Mouse (Mus musculus) CH12F3 (cell line): ENCODE data around the gene Flcn.
"Not testable (repeated sequence)": the region's sequence is repeated elsewhere in the genome, so short reads cannot be mapped to it uniquely, and the experiment has no call there.

Experiments used
- in situ Hi-C: fragments of 300-500 bp; cut with MboI; formaldehyde crosslinking; loops from 2 replicates; pipeline ENCODE4 v1.14.3; 2020; ENCODE audit warnings: low sequenced_read_pairs

Flcn gene

DNA sequence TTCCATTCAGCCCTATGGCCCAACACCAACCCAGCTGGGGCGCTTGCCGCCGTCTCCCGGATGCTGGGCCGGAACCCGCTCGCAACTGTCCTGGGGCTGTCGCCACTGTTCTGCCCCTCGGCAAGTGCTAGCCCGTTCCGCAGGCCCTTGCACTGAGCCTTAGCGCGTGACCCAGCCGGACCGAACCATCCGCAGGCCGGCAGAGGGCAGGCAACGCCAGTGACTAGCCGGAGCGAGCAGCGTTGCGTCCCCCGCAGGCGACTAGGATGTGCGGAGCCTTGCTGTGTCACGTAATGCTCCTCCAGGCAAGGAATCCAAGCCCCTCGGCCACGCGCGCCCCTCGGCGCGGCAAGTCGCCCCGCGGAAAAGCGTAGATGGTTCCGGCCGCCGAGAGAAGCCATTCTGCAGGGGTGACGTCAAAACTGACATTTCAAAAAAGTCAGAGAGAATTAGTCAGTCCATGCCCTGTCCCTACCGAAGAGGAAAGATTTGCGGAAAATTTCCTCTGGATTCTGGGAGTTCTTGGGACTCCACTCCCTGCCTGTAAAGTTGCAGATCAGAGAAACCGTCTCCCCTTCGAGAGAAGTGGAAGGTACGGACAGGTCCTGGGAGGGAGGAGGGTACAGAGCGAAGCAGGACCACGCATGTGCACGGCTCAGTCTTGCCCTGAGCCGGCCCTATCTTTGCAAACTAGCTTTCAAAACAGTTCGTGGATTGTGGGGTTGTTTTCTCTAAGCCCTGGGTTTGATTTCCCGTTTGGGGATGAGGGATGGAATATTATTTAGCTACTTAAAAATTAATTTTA lies at the start of gene Flcn:
TSS of gene Flcn (minus strand) at position 347 of the 805 bp plus-strand sequence.
- in situ Hi-C loops, result no loop called here

- in situ Hi-C loops, result no loop called here
Measured at GRCm38 (mm10) chr11:59852865-59853264, 43.0 kb upstream of the Flcn start.

GRCm38 (mm10) chr11:59847891-59848884 lies 38.4 kb upstream of the Flcn start:
- in situ Hi-C loops, result no loop called here

DNA sequence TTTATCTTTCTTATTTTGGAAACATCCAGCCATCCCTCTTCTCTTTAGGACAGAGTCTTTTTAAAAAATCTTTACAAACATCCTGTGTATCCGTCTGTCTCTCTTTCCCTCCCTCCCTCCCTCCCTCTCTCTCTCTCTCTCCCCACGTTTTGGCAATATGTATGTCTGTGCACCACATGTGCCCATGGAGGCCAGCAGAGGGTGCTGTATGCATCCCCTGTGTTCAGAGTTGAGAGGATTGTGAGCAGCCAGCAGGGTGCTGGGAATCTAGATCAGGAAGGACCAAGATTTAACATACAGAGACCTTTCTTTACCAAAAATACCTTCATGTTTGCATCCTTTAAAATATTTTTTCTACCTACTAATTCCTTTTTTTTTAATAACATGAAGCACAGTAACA lies 37.3 kb upstream of the Flcn start:
- in situ Hi-C loops, result no loop called here

GRCm38 (mm10) chr11:59846311-59846710 lies 36.5 kb upstream of the Flcn start:
- in situ Hi-C loops, result no loop called here

DNA sequence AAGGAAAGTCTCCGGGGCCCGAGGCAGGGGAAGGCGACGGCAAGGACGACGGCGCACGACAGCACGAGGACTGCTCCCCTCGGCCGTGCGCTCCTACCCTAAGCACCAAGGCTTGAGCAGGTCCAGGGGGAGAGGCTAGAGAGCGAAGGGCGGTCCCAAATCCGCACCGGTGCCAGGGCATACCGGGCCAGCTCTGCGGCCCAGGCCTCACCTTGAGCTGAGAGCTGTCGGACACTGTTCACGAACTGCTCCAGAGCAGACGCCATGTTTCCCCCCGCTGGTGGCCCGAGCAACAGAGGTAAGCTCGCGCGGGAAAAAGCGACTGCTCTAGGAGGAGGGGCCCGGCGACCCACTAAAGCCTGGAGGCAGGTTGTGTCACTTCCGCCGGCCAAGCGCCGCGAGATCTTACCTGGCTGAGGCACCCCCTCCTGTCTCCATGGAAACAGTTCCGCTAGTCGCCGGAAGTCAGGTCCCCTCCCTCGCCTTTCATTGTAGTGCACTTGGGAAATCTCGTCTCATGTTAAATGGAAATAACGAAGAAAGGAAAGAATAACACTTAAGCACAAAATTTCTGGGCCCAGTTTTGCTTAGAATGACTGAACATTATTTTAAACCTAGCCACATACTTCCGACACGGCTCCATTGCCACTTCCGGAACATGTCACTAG lies 29.8 kb upstream of the Flcn start, which contains the start of gene Cops3:
TSS of gene Cops3 (minus strand) at position 380 of the 668 bp plus-strand sequence.
- in situ Hi-C loops, result no loop called here

- in situ Hi-C loops, result no loop called here
Measured at GRCm38 (mm10) chr11:59839008-59839458, 29.2 kb upstream of the Flcn start, which contains the start of gene Nt5m. Nt5m (plus strand) TSS chr11:59839447.

DNA sequence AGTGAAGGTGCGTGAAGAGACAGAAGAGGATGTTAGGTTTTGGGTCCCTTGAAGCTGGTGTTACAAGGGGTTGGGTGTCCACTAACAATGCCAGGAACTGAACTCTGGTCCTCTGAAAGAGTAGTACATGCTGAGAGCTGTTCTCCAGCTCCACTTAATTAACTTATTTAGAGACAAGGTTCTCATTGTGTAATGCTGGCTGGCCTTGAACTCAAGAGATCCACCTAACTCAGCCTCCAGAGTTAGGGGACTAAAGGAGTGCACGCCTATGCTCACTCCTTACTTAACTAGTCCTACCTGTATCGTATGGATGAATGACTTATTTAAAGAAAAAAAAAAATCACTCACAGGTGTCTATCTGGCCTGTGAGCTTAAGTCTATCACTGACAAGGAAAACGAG lies 28.6 kb upstream of the Flcn start:
- in situ Hi-C loops, result no loop called here

GRCm38 (mm10) chr11:59837789-59838188 lies 28.0 kb upstream of the Flcn start:
- in situ Hi-C loops, result not testable (repeated sequence)

- in situ Hi-C loops, result no loop called here
Measured at GRCm38 (mm10) chr11:59821625-59822024, 11.8 kb upstream of the Flcn start.

GRCm38 (mm10) chr11:59817916-59818315 lies 8.1 kb upstream of the Flcn start:
- in situ Hi-C loops, result no loop called here

GRCm38 (mm10) chr11:59815482-59816065 lies 5.8 kb upstream of the Flcn start:
- in situ Hi-C loops, result no loop called here

DNA sequence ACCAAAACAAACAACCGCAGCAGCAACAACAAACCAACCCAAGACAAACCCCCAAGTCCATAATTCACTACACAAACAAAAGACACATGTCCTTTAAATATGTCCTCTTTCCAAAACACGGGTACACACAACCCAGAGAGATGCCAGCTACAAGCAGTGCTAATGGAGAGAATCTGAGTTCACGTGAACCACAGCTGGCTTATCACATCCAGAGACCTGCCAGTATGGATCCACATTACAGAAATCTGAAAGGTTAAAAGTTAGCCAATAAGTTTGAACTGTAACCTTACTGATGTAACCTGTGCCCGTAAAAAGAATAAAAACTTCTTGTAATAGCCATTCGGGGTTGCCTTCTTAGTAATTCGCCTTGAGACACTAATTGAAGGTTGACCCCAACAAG lies 5.1 kb upstream of the Flcn start:
- in situ Hi-C loops, result no loop called here

GRCm38 (mm10) chr11:59814311-59814710 lies 4.5 kb upstream of the Flcn start:
- in situ Hi-C loops, result no loop called here

- in situ Hi-C loops, result no loop called here
Measured at GRCm38 (mm10) chr11:59813276-59813675, 3.5 kb upstream of the Flcn start.

DNA sequence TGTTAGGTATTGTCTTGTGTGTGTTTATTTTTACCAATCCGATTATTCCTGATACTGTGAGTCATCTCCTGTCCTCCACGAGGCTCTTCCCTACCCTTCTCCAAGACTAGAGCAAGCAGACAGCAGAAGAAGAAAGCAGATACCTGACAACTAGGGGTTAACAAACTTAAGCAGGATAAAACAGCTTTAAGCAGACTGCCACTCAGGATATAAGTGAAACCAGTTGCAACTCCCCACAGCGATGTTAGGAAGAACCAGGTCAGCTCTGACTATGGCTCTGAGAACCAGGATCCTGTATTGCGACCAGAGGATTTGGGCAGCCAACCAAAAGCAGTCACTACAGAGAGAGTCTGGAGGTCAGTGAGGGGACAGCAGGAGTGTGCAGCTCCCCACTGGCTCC lies 1.4 kb upstream of the Flcn start:
- in situ Hi-C loops, result no loop called here

- in situ Hi-C loops, result no loop called here
Measured at GRCm38 (mm10) chr11:59810480-59811158, 803 bp upstream of the Flcn start.

GRCm38 (mm10) chr11:59809071-59809669 lies 646 bp downstream of the Flcn start:
- in situ Hi-C loops, result no loop called here

DNA sequence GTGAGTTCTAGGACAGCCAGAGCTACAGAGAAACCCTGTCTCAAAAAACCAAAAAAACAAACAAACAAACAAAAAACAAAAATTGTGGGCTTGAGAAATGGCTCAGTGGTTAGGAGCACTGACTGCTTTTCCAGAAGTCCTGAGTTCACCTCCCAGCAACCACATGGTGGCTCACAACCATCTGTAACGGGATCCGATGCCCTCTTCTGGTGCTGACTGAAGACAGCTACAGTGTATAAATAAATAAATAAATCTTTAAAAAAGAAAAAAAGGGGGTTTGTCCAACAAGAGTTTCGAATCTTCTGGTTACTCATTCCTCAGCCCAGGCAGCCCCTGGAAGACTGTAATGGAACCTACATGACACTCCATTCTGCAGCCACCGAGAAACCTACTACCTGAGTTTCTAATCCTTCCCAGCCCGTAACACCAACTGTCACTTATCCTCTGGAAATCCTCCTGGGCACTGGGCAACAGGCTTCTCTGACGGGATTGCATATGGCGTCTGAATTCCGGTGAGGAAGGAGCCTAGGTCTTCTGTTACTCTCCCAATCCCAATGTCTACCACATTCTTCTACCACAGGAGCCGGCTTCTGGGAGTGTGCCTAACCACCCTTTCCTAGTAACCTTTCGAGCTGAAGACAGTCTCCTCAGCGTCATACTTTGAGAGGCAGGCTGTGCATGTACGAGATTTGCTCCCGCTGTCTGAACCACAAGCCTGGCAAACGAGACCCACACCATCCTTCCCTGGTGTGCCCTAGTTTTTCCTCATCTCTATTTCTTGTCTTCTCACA lies 1.5 kb downstream of the Flcn start:
- in situ Hi-C loops, result no loop called here
